Mouse (Mus musculus): ENCODE results near the gene Ppp2r3a.

The Ppp2r3a gene

DNA sequence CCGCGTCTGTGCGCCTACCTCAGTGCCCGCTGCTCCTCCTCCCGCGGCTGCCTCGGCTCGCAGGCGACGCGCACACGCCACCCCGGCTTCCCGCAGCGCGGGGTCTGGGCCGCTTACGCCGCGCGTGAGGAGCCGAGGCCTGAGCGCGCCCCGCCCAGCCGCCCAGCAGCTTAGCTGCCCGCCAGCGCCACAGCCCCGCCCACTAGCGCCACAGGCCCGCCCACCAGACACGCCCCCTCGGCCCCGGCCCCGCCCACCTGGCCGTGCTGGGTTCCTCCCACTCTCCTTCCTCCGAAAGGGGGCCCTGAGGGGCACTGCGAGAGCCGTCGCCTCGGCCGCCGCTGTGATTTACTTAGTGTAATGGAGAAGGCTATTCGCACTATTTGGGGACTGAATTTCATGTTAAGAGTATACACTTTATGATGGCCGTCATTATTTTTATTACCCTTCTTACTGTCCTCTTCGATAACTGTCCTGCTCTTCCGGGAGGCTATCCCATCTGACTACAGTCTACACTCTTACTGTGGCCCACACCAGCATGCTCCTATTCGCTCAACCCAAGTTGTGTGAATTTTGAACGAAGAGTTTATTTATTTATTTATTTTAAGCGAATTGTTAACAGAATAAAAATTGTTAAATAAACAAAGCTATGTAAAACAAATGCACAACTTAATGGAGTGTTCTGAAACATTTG lies at the start of gene Ppp2r3a:
Ppp2r3a (minus strand) TSS at position 152 of the 694 bp plus-strand sequence.
- DNase-seq, result peak; percentile 95

DNA sequence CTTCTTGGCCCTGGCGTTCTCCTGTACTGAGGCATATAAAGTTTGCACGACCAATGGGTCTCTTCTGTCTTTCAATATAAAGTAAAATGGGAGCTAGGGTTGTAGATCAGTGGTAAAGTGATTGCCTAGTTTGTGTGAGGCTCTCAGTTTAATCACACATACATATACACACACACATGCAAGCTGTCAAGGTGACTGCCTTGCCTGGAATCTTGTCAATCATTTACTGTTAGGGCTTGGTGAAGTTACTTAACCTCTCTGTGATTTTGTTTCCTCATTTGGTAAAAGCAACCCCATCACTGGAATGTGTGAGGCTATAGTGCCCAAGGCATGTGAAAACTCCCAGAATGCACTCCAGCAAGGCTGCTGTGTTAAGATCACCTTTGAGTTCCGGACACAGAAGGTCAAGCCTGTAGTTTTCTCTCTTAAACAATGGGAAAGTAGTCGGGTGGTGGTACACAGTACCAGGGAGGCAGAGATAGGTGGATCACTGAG lies 48.9 kb upstream of the Ppp2r3a start:
- no peak for DNase-seq

GRCm38 (mm10) chr9:101291676-101292660 lies 40.4 kb upstream of the Ppp2r3a start:
- DNase-seq, result no peak

- DNase-seq, result no peak
Measured at GRCm38 (mm10) chr9:101290876-101291275, 39.3 kb upstream of the Ppp2r3a start.

GRCm38 (mm10) chr9:101289750-101290149 lies 38.2 kb upstream of the Ppp2r3a start:
- DNase-seq, result no peak

GRCm38 (mm10) chr9:101288901-101289647 lies 37.5 kb upstream of the Ppp2r3a start:
- no peak for DNase-seq

DNA sequence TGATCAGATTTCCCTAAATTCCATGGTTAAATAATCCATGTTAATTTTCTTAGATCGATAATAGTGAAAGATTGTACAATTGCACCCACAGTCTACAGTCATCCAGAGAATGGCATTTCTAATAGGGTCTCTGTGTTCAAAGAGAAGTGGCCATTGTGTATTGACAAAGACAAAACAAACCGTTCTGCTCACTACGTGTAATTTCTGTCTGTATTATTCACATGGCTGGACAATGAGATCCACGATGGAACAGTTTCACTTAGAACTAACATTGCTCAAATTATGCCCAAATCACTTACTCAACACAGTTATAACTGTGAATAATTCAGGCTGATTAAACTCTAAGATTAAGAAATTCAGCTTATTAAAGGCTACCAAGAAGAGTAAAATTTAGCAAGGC lies 35.2 kb upstream of the Ppp2r3a start:
- no peak for DNase-seq

DNA sequence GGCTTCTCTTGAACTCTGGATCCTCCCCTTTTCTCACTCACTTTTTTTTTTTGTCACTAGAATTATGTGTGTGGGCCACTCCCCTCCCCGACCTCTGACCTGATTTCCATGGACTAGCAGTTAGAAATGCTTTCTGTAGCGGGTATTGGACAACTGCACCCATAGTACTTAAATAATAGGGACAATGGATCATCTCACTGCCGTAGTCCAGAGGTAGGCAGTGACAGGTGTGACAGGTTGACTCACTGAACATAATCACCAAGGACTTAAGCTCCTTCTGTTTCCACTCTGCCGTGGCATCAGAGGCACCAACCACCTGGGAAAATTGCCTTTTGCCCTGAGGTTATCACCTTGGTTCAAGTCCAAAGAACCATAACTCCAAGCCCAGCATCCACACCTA lies 32.5 kb upstream of the Ppp2r3a start:
- no peak for DNase-seq

GRCm38 (mm10) chr9:101282651-101283050 lies 31.1 kb upstream of the Ppp2r3a start:
- no peak for DNase-seq

DNA sequence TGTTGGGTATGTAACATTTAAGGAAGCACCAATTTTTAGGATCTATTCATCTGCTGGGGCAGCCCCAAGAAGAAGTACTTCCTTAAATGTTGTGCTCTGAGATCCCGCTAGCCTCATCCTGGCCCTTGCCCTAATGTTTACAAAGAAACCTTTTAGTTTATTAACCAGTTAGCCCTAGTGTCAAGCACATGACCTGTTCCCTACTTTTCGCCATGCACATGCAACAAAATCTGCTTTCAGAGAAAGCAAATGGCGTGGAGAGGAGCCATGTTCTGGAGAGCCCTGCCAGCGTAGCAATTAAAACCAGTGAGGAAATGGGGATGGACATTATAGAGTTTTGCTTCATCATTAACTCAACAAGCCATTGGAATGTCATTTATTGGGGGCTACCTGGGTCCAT lies 30.3 kb upstream of the Ppp2r3a start:
- DNase-seq, result no peak

DNA sequence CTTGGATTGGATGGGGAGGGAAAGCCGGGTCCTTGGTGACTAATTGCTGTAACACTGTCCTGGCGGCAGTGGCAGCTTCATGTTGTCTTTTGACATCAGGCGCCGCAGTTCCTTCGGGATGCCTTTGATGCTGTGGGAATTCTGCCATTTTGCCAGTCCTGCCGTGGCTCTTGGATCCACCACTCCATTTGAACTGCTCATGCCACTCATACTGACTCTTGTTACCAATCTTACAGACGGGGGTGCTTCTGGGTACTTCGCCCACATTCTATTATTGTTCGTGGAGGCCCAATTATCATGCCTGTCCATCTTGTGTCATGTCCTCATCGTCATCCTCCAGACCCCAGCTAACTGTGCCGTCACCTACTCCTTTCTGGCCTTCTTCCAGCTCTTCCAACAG lies 29.7 kb upstream of the Ppp2r3a start:
- DNase-seq, result no peak

GRCm38 (mm10) chr9:101280867-101281266 lies 29.3 kb upstream of the Ppp2r3a start:
- no peak for DNase-seq

- DNase-seq, result no peak
Measured at GRCm38 (mm10) chr9:101280211-101280610, 28.6 kb upstream of the Ppp2r3a start.

- no peak for DNase-seq
Measured at GRCm38 (mm10) chr9:101272715-101273114, 21.1 kb upstream of the Ppp2r3a start.

DNA sequence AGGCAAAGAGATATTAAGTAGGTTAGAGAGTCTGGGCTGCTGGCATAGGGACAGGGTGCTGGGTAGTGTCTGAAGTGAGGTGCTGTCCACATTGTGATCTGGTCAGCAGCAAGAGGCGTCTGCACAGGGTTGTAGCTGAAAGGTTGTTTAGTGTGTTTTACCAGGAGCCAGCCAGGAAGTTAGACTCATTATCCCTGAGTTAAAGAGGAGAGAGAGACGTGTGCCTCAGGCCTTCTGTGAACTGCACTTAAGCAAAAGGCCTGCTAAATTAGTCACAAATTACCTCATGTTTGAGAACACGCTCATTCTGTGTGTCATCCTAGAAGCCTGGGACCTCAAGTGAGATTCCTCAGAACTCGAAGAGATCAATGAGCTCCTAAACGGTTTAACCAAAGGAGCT lies 18.4 kb upstream of the Ppp2r3a start:
- DNase-seq, result no peak

GRCm38 (mm10) chr9:101266043-101266442 lies 14.4 kb upstream of the Ppp2r3a start:
- DNase-seq, result no peak

DNA sequence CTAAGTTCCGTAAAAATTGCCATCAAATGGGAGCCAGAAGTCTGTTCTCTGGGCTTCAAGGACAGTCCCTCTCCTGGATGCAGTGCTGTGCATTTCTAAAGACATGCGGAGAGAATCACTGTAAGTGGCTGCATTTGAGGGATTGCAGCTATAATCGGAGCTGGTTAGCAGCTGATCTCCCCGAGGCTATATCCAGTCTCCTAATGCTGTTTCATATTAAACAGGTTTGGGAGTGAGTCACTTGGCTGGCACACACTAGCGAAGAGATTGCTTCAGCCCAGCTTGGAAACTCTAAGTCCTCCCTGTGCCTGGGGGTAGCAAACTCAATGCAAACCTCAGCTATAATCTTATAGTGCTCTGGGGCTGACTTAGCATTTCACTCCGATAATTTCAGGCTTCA lies 14.0 kb upstream of the Ppp2r3a start:
- peak; percentile 52 for DNase-seq

DNA sequence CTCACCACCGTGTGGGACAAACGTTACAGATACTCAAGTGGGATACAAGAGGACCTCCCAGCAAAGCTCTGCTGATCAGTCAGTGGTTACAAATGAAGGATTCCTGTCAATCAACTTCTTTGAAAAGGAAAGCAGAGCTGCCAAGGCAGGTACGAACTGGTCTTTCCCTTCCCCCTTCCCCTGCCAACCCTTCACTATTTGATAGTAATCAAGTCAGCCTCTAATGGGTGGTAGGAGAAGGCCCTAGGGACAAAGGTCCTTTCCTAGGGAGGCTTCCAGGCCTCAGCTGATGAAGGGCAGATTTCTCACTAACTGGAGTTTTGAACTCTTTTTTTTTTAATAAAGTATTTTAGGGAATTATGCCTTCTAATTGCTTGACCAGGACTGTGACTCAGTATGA lies 11.2 kb upstream of the Ppp2r3a start:
- no peak for DNase-seq

- peak; percentile 33 for DNase-seq
Measured at GRCm38 (mm10) chr9:101261989-101262571, 10.5 kb upstream of the Ppp2r3a start.

- DNase-seq, result no peak
Measured at GRCm38 (mm10) chr9:101261443-101261842, 9.8 kb upstream of the Ppp2r3a start.

- DNase-seq, result no peak
Measured at GRCm38 (mm10) chr9:101253136-101253535, 1.5 kb upstream of the Ppp2r3a start.

DNA sequence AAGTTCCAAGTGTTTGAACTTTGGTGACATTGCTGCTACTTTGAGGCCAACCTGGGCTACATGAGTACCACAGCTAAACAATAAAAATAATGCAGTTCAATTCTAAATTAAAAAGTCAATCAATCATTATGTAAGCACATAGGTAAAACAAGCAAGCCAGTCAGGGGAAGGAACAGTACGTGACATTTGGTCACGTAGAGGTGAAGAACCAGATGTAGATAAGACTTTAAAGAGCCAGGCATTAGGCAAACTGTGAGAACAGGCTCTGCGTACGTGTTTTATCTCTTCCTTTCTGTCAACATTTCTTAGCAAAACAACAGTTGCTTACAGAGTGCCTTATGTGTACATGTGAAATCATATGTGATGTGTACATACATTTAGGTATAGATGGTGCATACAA lies 946 bp upstream of the Ppp2r3a start:
- no peak for DNase-seq
